Mouse (Mus musculus) kidney, postnatal 4 days (tissue): Measurements from ENCODE around the gene Ccl17.
A peak's percentile ranks its signal among the peaks of the same experiment; 100 is the strongest.

Experiments used
- DNase-seq, 2 experiments: peaks; one replicate each; pipeline ENCODE4 v3.0.0; 2021; ENCODE audit warnings: mixed read lengths in 2 of 2

Gene Ccl17

GRCm38 (mm10) chr8:94810153-94810552 is at the start of gene Ccl17:
Gene Ccl17, plus strand, starts transcription at chr8:94810453.
- no peak for DNase-seq

GRCm38 (mm10) chr8:94767035-94767434 is 43.2 kb upstream of the Ccl17 start:
- no peak for DNase-seq

- DNase-seq: peak; percentile 63 to 76
Measured at GRCm38 (mm10) chr8:94770945-94771344, 39.3 kb upstream of the Ccl17 start.

- peak; percentile 82 to 89 for DNase-seq
Measured at GRCm38 (mm10) chr8:94771941-94772670, 38.1 kb upstream of the Ccl17 start, which contains the start of gene Cx3cl1. Gene Cx3cl1, plus strand, starts transcription at chr8:94772009.

- DNase-seq: no peak
Measured at GRCm38 (mm10) chr8:94773048-94773447, 37.2 kb upstream of the Ccl17 start.

- peak in 1 of 2 experiments; percentile 10 for DNase-seq
Measured at GRCm38 (mm10) chr8:94773700-94774171, 36.5 kb upstream of the Ccl17 start.

- no peak for DNase-seq
Measured at GRCm38 (mm10) chr8:94774601-94775000, 35.7 kb upstream of the Ccl17 start.

- DNase-seq: no peak
Measured at GRCm38 (mm10) chr8:94776346-94776745, 33.9 kb upstream of the Ccl17 start.

- peak; percentile 49 to 56 for DNase-seq
Measured at GRCm38 (mm10) chr8:94778036-94778435, 32.2 kb upstream of the Ccl17 start.

GRCm38 (mm10) chr8:94778473-94778872 is 31.8 kb upstream of the Ccl17 start:
- peak; percentile 55 to 73 for DNase-seq

GRCm38 (mm10) chr8:94778895-94779533 is 31.2 kb upstream of the Ccl17 start:
- DNase-seq: peak in 1 of 2 experiments; percentile 20

GRCm38 (mm10) chr8:94779534-94780294 is 30.5 kb upstream of the Ccl17 start:
- no peak for DNase-seq

- no peak for DNase-seq
Measured at GRCm38 (mm10) chr8:94780491-94781154, 29.6 kb upstream of the Ccl17 start.

GRCm38 (mm10) chr8:94781155-94781837 is 29.0 kb upstream of the Ccl17 start:
- peak in 1 of 2 experiments; percentile 19 for DNase-seq

GRCm38 (mm10) chr8:94781838-94782235 is 28.4 kb upstream of the Ccl17 start:
- peak; percentile 70 to 82 for DNase-seq

GRCm38 (mm10) chr8:94783890-94784289 is 26.4 kb upstream of the Ccl17 start:
- DNase-seq: no peak

GRCm38 (mm10) chr8:94785247-94785985 is 24.8 kb upstream of the Ccl17 start:
- DNase-seq: peak; percentile 43 to 62

GRCm38 (mm10) chr8:94785995-94786595 is 24.2 kb upstream of the Ccl17 start:
- DNase-seq: no peak

- peak in 1 of 2 experiments; percentile 44 for DNase-seq
Measured at GRCm38 (mm10) chr8:94787524-94788501, 22.4 kb upstream of the Ccl17 start.
